Mouse (Mus musculus) limb, embryonic 11.5 days (tissue): ENCODE data around the gene F830045P16Rik. TPM values are rescaled to one million over a fixed set of nuclear protein-coding genes. Genes with fewer than 3 reads are reported as not detected.

Source experiments
- ATAC-seq: fragments of 200-750 bp; cut with Nextera tagmentation; 2 replicates; pipeline ENCODE4 v1.8.0; 2017; ENCODE audit warnings: low read depth; ENCODE audit not compliant: insufficient number of reproducible peaks, low FRiP score, low TSS enrichment
- DNase-seq: peaks from one replicate; pipeline ENCODE4 v3.0.0-alpha.2; 2015; ENCODE audit warnings: low spot score
- H3K27ac ChIP-seq: fragments of 300-500 bp; sonication (generic); replicated peaks from 2 replicates; pipeline ENCODE4 v1.5.1; 2014; ENCODE audit warnings: low read depth, mild to moderate bottlenecking, low read length
- H3K27me3 ChIP-seq: fragments of 300-500 bp; sonication (generic); 2 replicates; pipeline ENCODE4 v1.6.1; 2014; ENCODE audit warnings: mild to moderate bottlenecking, low read length, mixed read lengths; ENCODE audit not compliant: control insufficient read depth, insufficient read depth
- H3K36me3 ChIP-seq: fragments of 300-500 bp; sonication (generic); 2 replicates; pipeline ENCODE4 v1.6.1; 2014; ENCODE audit warnings: mild to moderate bottlenecking, low read length, moderate library complexity, mixed read lengths; ENCODE audit not compliant: control insufficient read depth, insufficient read depth
- H3K4me1 ChIP-seq: fragments of 300-500 bp; sonication (generic); 2 replicates; pipeline ENCODE4 v1.6.1; 2014; ENCODE audit warnings: low read length, mixed read lengths; ENCODE audit not compliant: control insufficient read depth, insufficient read depth
- H3K4me2 ChIP-seq: fragments of 300-500 bp; sonication (generic); 2 replicates; pipeline ENCODE4 v1.6.1; 2014; ENCODE audit warnings: low read depth, mild to moderate bottlenecking, moderate library complexity; ENCODE audit not compliant: severe bottlenecking
- H3K4me3 ChIP-seq: fragments of 300-500 bp; sonication (generic); 2 replicates; pipeline ENCODE4 v1.5.1; 2014; ENCODE audit warnings: low read depth, low read length
- H3K9ac ChIP-seq: fragments of 300-500 bp; sonication (generic); 2 replicates; pipeline ENCODE4 v1.6.1; 2014; ENCODE audit warnings: mild to moderate bottlenecking, low read length
- H3K9me3 ChIP-seq: fragments of 300-500 bp; sonication (generic); 2 replicates; pipeline ENCODE4 v1.6.1; 2016; ENCODE audit warnings: low read length; ENCODE audit not compliant: control insufficient read depth
- WGBS: fragments of 180-500 bp; shearing (Covaris S2); extraction: QIAGEN DNeasy Blood & Tissue Kit; methylation state at CpG from one replicate; pipeline ENCODE4 v1.1.7; 2014; 5-methylcytosine and 5-hydroxymethylcytosine counted together
- polyA plus RNA-seq: library from polyadenylated mRNA; unstranded; fragments of >200 nt; fragmentation: Nextera tagmentation; extraction: Ambion mirVana; gene quantifications from 2 replicates; pipeline ENCODE4 v1.2.1, GENCODE M21; 2014

F830045P16Rik gene
- polyA plus RNA-seq, 1 experiment from 2014 or later = not detected

- 75% methylated on average over 3 of the region's 3 CpGs for WGBS
- H3K4me2 ChIP-seq = no peak overlapping the region
- ATAC-seq = no peak
These were observed 117.0 kb downstream of the F830045P16Rik start for GRCm38 (mm10) chr2:129419361-129419880.

DNA sequence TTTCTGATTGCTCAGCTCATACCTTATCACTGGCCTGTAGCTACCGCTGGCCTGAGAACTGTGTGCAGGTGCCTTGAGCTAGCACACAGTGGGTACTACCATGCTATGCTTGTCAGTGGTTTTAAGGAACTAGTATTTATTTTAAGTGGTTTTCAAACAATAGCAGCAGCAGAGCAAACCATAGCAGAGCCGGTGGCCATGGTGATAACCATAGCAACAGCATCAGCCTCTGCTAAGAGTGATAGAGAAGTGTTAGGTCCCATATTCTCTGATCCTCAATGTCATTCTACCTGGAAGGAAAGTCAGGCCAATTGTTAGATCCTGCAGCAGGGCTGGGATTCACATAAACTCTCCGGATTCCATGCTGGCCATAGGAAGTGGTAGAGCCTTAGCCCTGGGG is 121.8 kb downstream of the F830045P16Rik start:
- Histone ChIP-seq H3K4me3 (no peak overlapping the region), H3K36me3 (no peaks in the 10 kb centered on the region), H3K27me3 (no peaks in the 10 kb centered on the region), H3K4me2 (no peak overlapping the region), H3K27ac (no peak overlapping the region), H3K4me1 (no peaks in the 10 kb centered on the region), H3K9me3 (no peaks in the 10 kb centered on the region), H3K9ac (no peak overlapping the region)
- 85% methylated on average over 3 of the region's 3 CpGs for WGBS
- ATAC-seq (no peak), DNase-seq (no peak)

More at GRCm38 (mm10) chr2:129419361-129419880, 117.0 kb downstream of the F830045P16Rik start:
- no peak overlapping the region for H3K27ac ChIP-seq
- no peaks in the 10 kb centered on the region for H3K27me3 ChIP-seq
- no peak overlapping the region for H3K4me3 ChIP-seq
- H3K36me3 ChIP-seq = no peaks in the 10 kb centered on the region
- no peak overlapping the region for H3K9ac ChIP-seq
- no peaks in the 10 kb centered on the region for H3K9me3 ChIP-seq
- H3K4me1 ChIP-seq = no peaks in the 10 kb centered on the region
- DNase-seq = no peak

- WGBS = 62% methylated on average over 6 of the region's 6 CpGs
These were observed 122.9 kb downstream of the F830045P16Rik start for GRCm38 (mm10) chr2:129413488-129413887.

DNA sequence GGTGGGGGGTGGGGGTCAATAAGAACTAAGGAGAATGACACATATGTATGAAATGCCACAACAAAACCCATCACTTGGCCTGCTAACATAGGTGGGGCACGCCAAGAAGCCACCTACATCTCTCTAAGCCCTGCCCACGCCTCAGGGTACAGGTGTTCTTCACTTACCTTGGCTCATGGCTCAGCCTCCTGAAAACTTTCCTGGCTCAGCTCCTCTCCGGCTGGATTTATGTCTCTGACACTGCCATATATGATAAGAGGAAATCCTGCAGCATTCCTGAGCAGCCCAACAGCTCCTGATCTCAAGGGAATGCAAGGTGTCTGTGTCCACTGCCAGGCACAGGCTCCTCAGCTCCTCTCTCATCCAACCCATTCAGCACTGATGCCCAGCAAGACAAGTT is 124.8 kb downstream of the F830045P16Rik start:
- DNase-seq (no peak), ATAC-seq (no peak)
- Histone ChIP-seq H3K4me1 (no peaks in the 10 kb centered on the region), H3K27ac (no peak overlapping the region), H3K4me2 (no peak overlapping the region), H3K9ac (no peak overlapping the region), H3K27me3 (no peaks in the 10 kb centered on the region), H3K36me3 (no peaks in the 10 kb centered on the region), H3K9me3 (no peaks in the 10 kb centered on the region), H3K4me3 (no peak overlapping the region)
- WGBS = 83% methylated on average over 3 of the region's 3 CpGs

More at GRCm38 (mm10) chr2:129413488-129413887, 122.9 kb downstream of the F830045P16Rik start:
- ATAC-seq (no peak), DNase-seq (no peak)
- Histone ChIP-seq H3K36me3 (no peaks in the 10 kb centered on the region), H3K9ac (no peak overlapping the region), H3K27me3 (no peaks in the 10 kb centered on the region), H3K4me2 (no peak overlapping the region), H3K4me3 (no peak overlapping the region), H3K27ac (no peak overlapping the region), H3K9me3 (no peaks in the 10 kb centered on the region), H3K4me1 (no peaks in the 10 kb centered on the region)

GRCm38 (mm10) chr2:129410344-129410743 is 126.1 kb downstream of the F830045P16Rik start:
- 88% methylated on average over 7 of the region's 7 CpGs for WGBS

GRCm38 (mm10) chr2:129408476-129408875 is 127.9 kb downstream of the F830045P16Rik start:
- 23% methylated on average over 18 of the region's 18 CpGs for WGBS
- ATAC-seq = no peak

More at GRCm38 (mm10) chr2:129410344-129410743, 126.1 kb downstream of the F830045P16Rik start:
- Histone ChIP-seq H3K4me2 (no peak overlapping the region), H3K9ac (no peak overlapping the region), H3K27me3 (no peaks in the 10 kb centered on the region), H3K9me3 (no peaks in the 10 kb centered on the region), H3K4me3 (no peak overlapping the region), H3K4me1 (no peaks in the 10 kb centered on the region), H3K27ac (no peak overlapping the region), H3K36me3 (no peaks in the 10 kb centered on the region)
- DNase-seq (no peak), ATAC-seq (no peak)

More at GRCm38 (mm10) chr2:129408476-129408875, 127.9 kb downstream of the F830045P16Rik start:
- no peaks in the 10 kb centered on the region for H3K36me3 ChIP-seq
- no peak overlapping the region for H3K9ac ChIP-seq
- H3K4me2 ChIP-seq = no peak overlapping the region
- no peaks in the 10 kb centered on the region for H3K9me3 ChIP-seq
- no peak overlapping the region for H3K4me3 ChIP-seq
- H3K4me1 ChIP-seq = no peaks in the 10 kb centered on the region
- H3K27me3 ChIP-seq = no peaks in the 10 kb centered on the region
- DNase-seq = peak; percentile 83
- H3K27ac ChIP-seq = no peak overlapping the region

Other genes starting within 250 kb of the F830045P16Rik start
- gene Ckap2l, start 239.4 kb downstream of the F830045P16Rik start, polyA plus RNA-seq = 86.4 and 90.9 TPM in 2 replicates
- gene Il1a, start 226.6 kb downstream of the F830045P16Rik start, polyA plus RNA-seq = not detected in 2 replicates
- 0.28 TPM in 1 of 2 replicates, not detected in the other for gene Il1b, start 165.5 kb downstream of the F830045P16Rik start, polyA plus RNA-seq
- gene Sirpa, start 56.2 kb upstream of the F830045P16Rik start, polyA plus RNA-seq = 15.2 and 16.0 TPM in 2 replicates
- gene Pdyn, start 163.2 kb upstream of the F830045P16Rik start, polyA plus RNA-seq = not detected in 2 replicates